Comparison of ENCODE assay signal across 12 mouse cellular contexts in the genomic region with DNA sequence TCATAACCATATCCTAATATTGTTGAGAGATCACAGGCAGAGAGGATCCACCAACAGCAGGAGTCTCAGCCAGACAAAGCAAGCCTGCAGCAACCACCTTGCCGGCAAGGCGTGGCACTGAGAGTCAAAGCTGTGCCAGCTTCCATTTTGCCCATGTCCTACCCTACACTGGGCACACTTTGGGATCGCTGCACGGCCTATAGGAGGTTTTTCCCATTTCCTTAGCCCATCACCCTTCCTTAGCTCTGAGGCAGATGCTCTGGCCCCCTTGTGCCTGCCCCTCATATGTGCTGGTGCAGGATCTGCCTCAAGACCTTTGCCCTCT. TPM values are rescaled to one million over a fixed set of nuclear protein-coding genes. Genes with fewer than 3 reads are reported as not detected.
DNase-seq lines count a peak whose midpoint lies in the region; ATAC-seq and TF ChIP-seq lines count a peak whose summit lies in the region.
"Had no signal": no experiment of that assay in that cellular context is flagged by ENCODE, and none has a peak within 500 bp of the region (broad histone marks: within the 10 kb centered on the region; RNA-seq: fewer than 3 reads in every experiment).

No protein-coding gene starts in this region.

- no peak overlapping the region for H3K4me2 ChIP-seq in heart, embryonic 12.5 days
- H3K4me2 ChIP-seq in lung, postnatal 0 days (replicated peaks; ENCODE audit: low read depth, low read length), result no peak overlapping the region
- H3K4me2 ChIP-seq in intestine, embryonic 16.5 days (ENCODE audit: low read depth, low read length), result no peak overlapping the region
- H3K4me2 ChIP-seq in neural tube, embryonic 13.5 days, result no peak overlapping the region
- H3K4me2 ChIP-seq: stomach, embryonic 15.5 days had no signal

- H3K9me3 ChIP-seq in heart, embryonic 12.5 days (replicated peaks), result no peaks in the 10 kb centered on the region
- H3K9me3 ChIP-seq in lung, postnatal 0 days (ENCODE audit: low read length), result no peaks in the 10 kb centered on the region
- H3K9me3 ChIP-seq in intestine, embryonic 16.5 days (ENCODE audit: control insufficient read depth, low read length), result no peaks in the 10 kb centered on the region
- no peaks in the 10 kb centered on the region for H3K9me3 ChIP-seq in neural tube, embryonic 13.5 days
- H3K9me3 ChIP-seq: stomach, embryonic 15.5 days had no signal

- no peak for TF ChIP-seq POLR2A in lung, adult 2 months (IDR thresholded peaks at IDR 0.05; ENCODE audit: borderline replicate concordance, extremely low read depth, low read depth, low read length)

- DNase-seq in heart, adult 9 months (ENCODE audit: low spot score in 2 of 2), result no peak
- no peak for DNase-seq in lung, postnatal 0 days (ENCODE audit: low spot score)
- no peak for DNase-seq in lung, adult 2 months
- DNase-seq in adrenal gland, adult 18-20 months (ENCODE audit: low spot score in 2 of 2), result no peak
- DNase-seq in adipocyte (ENCODE audit: low spot score), result no peak

- no peak overlapping the region for H3K9ac ChIP-seq in heart, embryonic 12.5 days
- no peak overlapping the region for H3K9ac ChIP-seq in lung, postnatal 0 days (replicated peaks; ENCODE audit: low read depth)
- H3K9ac ChIP-seq in intestine, embryonic 16.5 days (ENCODE audit: low read depth, low read length), result peak overlapping the region; percentile 10; the same call in 1 of the 2 replicates
- H3K9ac ChIP-seq in neural tube, embryonic 13.5 days, result no peak overlapping the region
- H3K9ac ChIP-seq: stomach, embryonic 15.5 days had no signal

- no peak overlapping the region for H3K4me3 ChIP-seq in heart, embryonic 12.5 days
- H3K4me3 ChIP-seq in lung, postnatal 0 days (ENCODE audit: low read depth, low read length), result no peak overlapping the region
- no peak overlapping the region for H3K4me3 ChIP-seq in lung, adult 2 months (replicated peaks; ENCODE audit: extremely low read depth, low read depth, low read length)
- no peak overlapping the region for H3K4me3 ChIP-seq in intestine, embryonic 16.5 days (ENCODE audit: low read length)
- H3K4me3 ChIP-seq in neural tube, embryonic 13.5 days, result no peak overlapping the region
- H3K4me3 ChIP-seq: layer of hippocampus, adult 2 months; stomach, embryonic 15.5 days had no signal

- no peak for TF ChIP-seq CTCF in lung, postnatal 0 days (IDR thresholded peaks at IDR 0.05)
- TF ChIP-seq CTCF in lung, adult 2 months (IDR thresholded peaks at IDR 0.05; ENCODE audit: insufficient read depth, low read length), result no peak

- H3K4me1 ChIP-seq in heart, embryonic 12.5 days (replicated peaks), result 0 out of 2 replicates have a peak, but pooled peaks cover 2% of the 10 kb centered on the region
- H3K4me1 ChIP-seq in lung, postnatal 0 days (ENCODE audit: insufficient read depth, low read depth, low read length), result no peaks in the 10 kb centered on the region
- H3K4me1 ChIP-seq in lung, adult 2 months (ENCODE audit: control insufficient read depth, insufficient read depth, low read length), result no peaks in the 10 kb centered on the region
- no peaks in the 10 kb centered on the region for H3K4me1 ChIP-seq in intestine, embryonic 16.5 days (ENCODE audit: control insufficient read depth, insufficient read depth, low read length)
- 0 out of 2 replicates have a peak, but pooled peaks cover 3% of the 10 kb centered on the region for H3K4me1 ChIP-seq in neural tube, embryonic 13.5 days (replicated peaks)
- H3K4me1 ChIP-seq: stomach, embryonic 15.5 days had no signal

- no peak for TF ChIP-seq EP300 in lung, postnatal 0 days (IDR thresholded peaks at IDR 0.05)

- peak; percentile 15; the same call in 1 of the 2 replicates for ATAC-seq in heart, embryonic 12.5 days (ENCODE audit: insufficient number of reproducible peaks, low FRiP score)
- 0 out of 2 replicates have a peak, but pooled peaks have one; percentile 16 for ATAC-seq in lung, postnatal 0 days
- peak; percentile 55; the same call in 1 of the 2 replicates for ATAC-seq in intestine, embryonic 16.5 days
- ATAC-seq in neural tube, embryonic 13.5 days (ENCODE audit: low read depth), result peak; percentile 63; the same call in 1 of the 2 replicates

- 81% methylated on average over 4 of the region's 4 CpGs for WGBS in heart, embryonic 12.5 days
- 73% methylated on average over 4 of the region's 4 CpGs for WGBS in lung, postnatal 0 days
- 74% methylated on average over 4 of the region's 4 CpGs for WGBS in lung, adult 2 months
- WGBS in intestine, embryonic 16.5 days, result 84% methylated on average over 4 of the region's 4 CpGs
- 89% methylated on average over 4 of the region's 4 CpGs for WGBS in neural tube, embryonic 13.5 days

- no peaks in the 10 kb centered on the region for H3K36me3 ChIP-seq in heart, embryonic 12.5 days
- H3K36me3 ChIP-seq in lung, postnatal 0 days (ENCODE audit: insufficient read depth, low read length), result no peaks in the 10 kb centered on the region
- no peaks in the 10 kb centered on the region for H3K36me3 ChIP-seq in intestine, embryonic 16.5 days (ENCODE audit: control insufficient read depth, insufficient read depth, low read length)
- H3K36me3 ChIP-seq in neural tube, embryonic 13.5 days, result no peaks in the 10 kb centered on the region
- H3K36me3 ChIP-seq: stomach, embryonic 15.5 days had no signal

- H3K27ac ChIP-seq in heart, embryonic 12.5 days (ENCODE audit: poor library complexity, severe bottlenecking), result no peak overlapping the region
- H3K27ac ChIP-seq in lung, postnatal 0 days (ENCODE audit: low read length), result no peak overlapping the region
- H3K27ac ChIP-seq in intestine, embryonic 16.5 days (ENCODE audit: low read length), result no peak overlapping the region
- H3K27ac ChIP-seq in neural tube, embryonic 13.5 days (replicated peaks), result no peak overlapping the region
- H3K27ac ChIP-seq: layer of hippocampus, adult 2 months; stomach, embryonic 15.5 days had no signal

- H3K27me3 ChIP-seq in heart, embryonic 12.5 days (replicated peaks), result 0 out of 2 replicates have a peak, but pooled peaks cover 7% of the 10 kb centered on the region
- H3K27me3 ChIP-seq in lung, postnatal 0 days (replicated peaks; ENCODE audit: insufficient read depth, low read length), result no peaks in the 10 kb centered on the region
- 0 out of 2 replicates have a peak, but pooled peaks cover 3% of the 10 kb centered on the region for H3K27me3 ChIP-seq in intestine, embryonic 16.5 days (replicated peaks; ENCODE audit: control insufficient read depth, insufficient read depth, low read length)
- peaks cover 5% of the 10 kb centered on the region; the same call in 1 of the 2 replicates for H3K27me3 ChIP-seq in neural tube, embryonic 13.5 days
- H3K27me3 ChIP-seq: stomach, embryonic 15.5 days had no signal

RNA-seq across cellular contexts. Expression of gene Ptgis, which starts 40.5 kb away (rescaled TPM):
- 22.5 and 22.9 TPM in 2 replicates for polyA plus RNA-seq in heart, embryonic 12.5 days (2016; fragmentation: Nextera tagmentation; extraction: Ambion mirVana)
- 32.7 and 37.9 TPM in 2 replicates for polyA plus RNA-seq in lung, postnatal 0 days (2015; fragmentation: Nextera tagmentation; extraction: Ambion mirVana)
- polyA plus RNA-seq in lung, adult 2 months (2012; rRNA removed), result 105 and 162 TPM in 2 replicates
- polyA plus RNA-seq in intestine, embryonic 16.5 days (2015; fragmentation: Nextera tagmentation; extraction: Ambion mirVana), result 12.0 and 12.8 TPM in 2 replicates
- polyA plus RNA-seq in neural tube, embryonic 13.5 days (2015; fragmentation: Nextera tagmentation; extraction: Ambion mirVana), result 5.6 and 6.5 TPM in 2 replicates
- total RNA-seq in adrenal gland, adult 18-20 months (2021), result 10 to 100 TPM; 19.3 to 31.8 TPM
- total RNA-seq: common myeloid progenitor, adult 5-6 weeks; neutrophil, adult 5-6 weeks had no signal
